Mouse (Mus musculus): ENCODE data around the gene Rtn3.

Gene Rtn3

GRCm38 (mm10) chr19:7382248-7382902 is 100.7 kb downstream of the Rtn3 start:
- peak; percentile 55 to 71 for DNase-seq (ENCODE audit: low spot score in 2 of 2)

- DNase-seq (ENCODE audit: low spot score in 2 of 2), result no peak
Measured at GRCm38 (mm10) chr19:7381906-7382247, 101.2 kb downstream of the Rtn3 start.

GRCm38 (mm10) chr19:7377639-7378038 is 105.4 kb downstream of the Rtn3 start:
- DNase-seq (ENCODE audit: low spot score in 2 of 2), result no peak
